Mouse (Mus musculus) liver, embryonic 16.5 days (tissue): ENCODE data around the gene Klhl23. TPM values are rescaled to one million over a fixed set of nuclear protein-coding genes. Genes with fewer than 3 reads are reported as not detected.

ENCODE experiments used
- ATAC-seq: fragments of 200-750 bp; cut with Nextera tagmentation; 2 replicates; pipeline ENCODE4 v1.8.0; 2017; ENCODE audit warnings: low read depth, mild to moderate bottlenecking, moderate number of reproducible peaks, moderate library complexity
- H3K27ac ChIP-seq: fragments of 300-500 bp; sonication (generic); 2 replicates; pipeline ENCODE4 v1.5.1; 2014; ENCODE audit warnings: mild to moderate bottlenecking, low read length
- H3K27me3 ChIP-seq: fragments of 300-500 bp; sonication (generic); 2 replicates; pipeline ENCODE4 v1.6.1; 2014; ENCODE audit warnings: low read depth, low read length, mixed read lengths; ENCODE audit not compliant: control insufficient read depth, insufficient read depth
- H3K36me3 ChIP-seq: fragments of 300-500 bp; sonication (generic); 2 replicates; pipeline ENCODE4 v1.6.1; 2014; ENCODE audit warnings: mild to moderate bottlenecking; ENCODE audit not compliant: control insufficient read depth, insufficient read depth
- H3K4me1 ChIP-seq: fragments of 300-500 bp; sonication (generic); 2 replicates; pipeline ENCODE4 v1.6.1; 2014; ENCODE audit warnings: low read depth, low read length, mixed read lengths; ENCODE audit not compliant: control insufficient read depth
- H3K4me2 ChIP-seq: fragments of 300-500 bp; sonication (generic); 2 replicates; pipeline ENCODE4 v1.6.1; 2014; ENCODE audit warnings: low read depth, low read length, mixed read lengths
- H3K4me3 ChIP-seq: fragments of 300-500 bp; sonication (generic); 2 replicates; pipeline ENCODE4 v1.5.1; 2014; ENCODE audit warnings: low read depth, mild to moderate bottlenecking, low read length
- H3K9ac ChIP-seq: fragments of 300-500 bp; sonication (generic); 2 replicates; pipeline ENCODE4 v1.6.1; 2014; ENCODE audit warnings: low read depth, low read length
- H3K9me3 ChIP-seq: fragments of 300-500 bp; sonication (generic); replicated peaks from 2 replicates; pipeline ENCODE4 v1.6.1; 2016; ENCODE audit warnings: low read length; ENCODE audit not compliant: control insufficient read depth
- WGBS: fragments of 180-500 bp; shearing (Covaris S2); extraction: QIAGEN DNeasy Blood & Tissue Kit; methylation state at CpG from one replicate; pipeline ENCODE4 v1.1.7; 2014; ENCODE audit not compliant: insufficient replicate concordance; 5-methylcytosine and 5-hydroxymethylcytosine counted together
- polyA plus RNA-seq: library from polyadenylated mRNA; unstranded; fragments of >200 nt; fragmentation: Nextera tagmentation; extraction: Ambion mirVana; gene quantifications from 2 replicates; pipeline ENCODE4 v1.2.1, GENCODE M21; 2015

Klhl23 gene
- polyA plus RNA-seq: 19.6 and 22.4 TPM in 2 replicates

- peak; percentile 23; the same call in 1 of the 2 replicates for ATAC-seq
- H3K4me1 ChIP-seq: peaks cover 48% of the 10 kb centered on the region
Observed at GRCm38 (mm10) chr2:69821711-69822110, at the start of gene Klhl23. TSS of gene Klhl23 (plus strand) at chr2:69821944.

GRCm38 (mm10) chr2:69773331-69773730, 48.4 kb upstream of the Klhl23 start:
- no peak for ATAC-seq
- H3K4me1 ChIP-seq: no peaks in the 10 kb centered on the region
- H3K27me3 ChIP-seq: no peaks in the 10 kb centered on the region
- H3K4me2 ChIP-seq: no peak overlapping the region
- no peak overlapping the region for H3K27ac ChIP-seq
- H3K36me3 ChIP-seq: no peaks in the 10 kb centered on the region
- WGBS: 70% methylated on average over 3 of the region's 3 CpGs
- no peak overlapping the region for H3K4me3 ChIP-seq
- no peaks in the 10 kb centered on the region for H3K9me3 ChIP-seq
- H3K9ac ChIP-seq: no peak overlapping the region

More at GRCm38 (mm10) chr2:69821711-69822110, at the start of gene Klhl23:
- H3K27ac ChIP-seq: peak within 1 kb of the TSS; percentile 88
- peak within 1 kb of the TSS; percentile 74 for H3K4me2 ChIP-seq
- no peaks in the 10 kb centered on the region for H3K27me3 ChIP-seq
- WGBS: 3% methylated on average over 8 of the region's 8 CpGs
- H3K9me3 ChIP-seq: no peaks in the 10 kb centered on the region
- peaks cover 7% of the 10 kb centered on the region; the same call in 1 of the 2 replicates for H3K36me3 ChIP-seq
- H3K9ac ChIP-seq: peak within 1 kb of the TSS; percentile 92
- H3K4me3 ChIP-seq: peak within 1 kb of the TSS; percentile 85

- H3K4me3 ChIP-seq: no peak overlapping the region
Observed at GRCm38 (mm10) chr2:69777985-69778835, 43.5 kb upstream of the Klhl23 start.

GRCm38 (mm10) chr2:69778836-69779177, 42.9 kb upstream of the Klhl23 start:
- no peaks in the 10 kb centered on the region for H3K36me3 ChIP-seq
- H3K4me1 ChIP-seq: no peaks in the 10 kb centered on the region
- 39% methylated on average over 5 of the region's 5 CpGs for WGBS
- no peaks in the 10 kb centered on the region for H3K27me3 ChIP-seq
- no peak overlapping the region for H3K4me2 ChIP-seq
- ATAC-seq: no peak
- H3K9ac ChIP-seq: no peak overlapping the region
- H3K4me3 ChIP-seq: no peak overlapping the region
- no peak overlapping the region for H3K27ac ChIP-seq
- H3K9me3 ChIP-seq: no peaks in the 10 kb centered on the region

More at GRCm38 (mm10) chr2:69777985-69778835, 43.5 kb upstream of the Klhl23 start:
- Histone ChIP-seq H3K36me3 (no peaks in the 10 kb centered on the region), H3K9me3 (no peaks in the 10 kb centered on the region), H3K4me1 (no peaks in the 10 kb centered on the region), H3K27ac (no peak overlapping the region), H3K4me2 (no peak overlapping the region), H3K27me3 (no peaks in the 10 kb centered on the region), H3K9ac (no peak overlapping the region)
- no peak for ATAC-seq
- WGBS: 35% methylated on average over 7 of the region's 7 CpGs

- Histone ChIP-seq H3K9ac (peak overlapping the region; percentile 50), H3K27ac (no peak overlapping the region), H3K27me3 (no peaks in the 10 kb centered on the region), H3K4me3 (peak overlapping the region; percentile 80), H3K9me3 (no peaks in the 10 kb centered on the region), H3K4me2 (peak overlapping the region; percentile 84), H3K4me1 (peaks cover 6% of the 10 kb centered on the region), H3K36me3 (peaks cover 8% of the 10 kb centered on the region; the same call in 1 of the 2 replicates)
- ATAC-seq: no peak
- WGBS: 24% methylated on average over 9 of the region's 9 CpGs
Observed at GRCm38 (mm10) chr2:69788974-69789373, 32.8 kb upstream of the Klhl23 start.

GRCm38 (mm10) chr2:69789429-69790069, 32.2 kb upstream of the Klhl23 start, which contains the start of the genes Ccdc173 and Phospho2:
TSS of gene Ccdc173 (minus strand) at chr2:69789575.
TSS of gene Phospho2 (plus strand) at chr2:69789623.
- Histone ChIP-seq H3K36me3 (peaks cover 8% of the 10 kb centered on the region; the same call in 1 of the 2 replicates), H3K9ac (peak within 1 kb of the TSS; percentile 82), H3K27me3 (no peaks in the 10 kb centered on the region), H3K4me1 (peaks cover 6% of the 10 kb centered on the region), H3K4me2 (peak within 1 kb of the TSS; percentile 84), H3K9me3 (no peaks in the 10 kb centered on the region), H3K4me3 (peak within 1 kb of the TSS; percentile 80), H3K27ac (peak within 1 kb of the TSS; percentile 85)
- ATAC-seq: peak; percentile 96
- WGBS: 2% methylated on average over 48 of the region's 48 CpGs

- under 1% methylated on average over 10 of the region's 10 CpGs for WGBS
- ATAC-seq: peak; percentile 68
- Histone ChIP-seq H3K4me3 (peak overlapping the region; percentile 80), H3K36me3 (peaks cover 10% of the 10 kb centered on the region; the same call in 1 of the 2 replicates), H3K9ac (peak overlapping the region; percentile 82), H3K27ac (peak overlapping the region; percentile 85), H3K4me2 (peak overlapping the region; percentile 84), H3K9me3 (no peaks in the 10 kb centered on the region), H3K27me3 (no peaks in the 10 kb centered on the region), H3K4me1 (peaks cover 6% of the 10 kb centered on the region)
Observed at GRCm38 (mm10) chr2:69790285-69790684, 31.5 kb upstream of the Klhl23 start.

- peaks cover 14% of the 10 kb centered on the region for H3K36me3 ChIP-seq
Observed at GRCm38 (mm10) chr2:69790722-69791121, 31.0 kb upstream of the Klhl23 start.

More at GRCm38 (mm10) chr2:69790722-69791121, 31.0 kb upstream of the Klhl23 start:
- H3K27me3 ChIP-seq: no peaks in the 10 kb centered on the region
- no peak overlapping the region for H3K27ac ChIP-seq
- no peaks in the 10 kb centered on the region for H3K9me3 ChIP-seq
- WGBS: 43% methylated on average over 4 of the region's 4 CpGs
- peak overlapping the region; percentile 80 for H3K4me3 ChIP-seq
- ATAC-seq: no peak
- peak overlapping the region; percentile 82; the same call in 1 of the 2 replicates for H3K9ac ChIP-seq
- H3K4me2 ChIP-seq: peak overlapping the region; percentile 84
- H3K4me1 ChIP-seq: peaks cover 6% of the 10 kb centered on the region
